Mouse (Mus musculus) mouse embryonic stem cell (cell line): ENCODE results near the gene Cep57l1.

Experiments used
- in situ Hi-C, 2 experiments: fragments of 300-500 bp; cut with MboI; formaldehyde crosslinking; loops; 1 replicate in 1 of 2; 3 replicates in 1 of 2; pipeline ENCODE4 v1.14.3; 2019 to 2020; ENCODE audit warnings: low sequenced_read_pairs in 2 of 2, low pct_unique_long_range_greater_than_20kb in 1 of 2, mixed read lengths in 1 of 2; ENCODE audit not compliant: unreplicated experiment in 1 of 2

Gene Cep57l1

DNA sequence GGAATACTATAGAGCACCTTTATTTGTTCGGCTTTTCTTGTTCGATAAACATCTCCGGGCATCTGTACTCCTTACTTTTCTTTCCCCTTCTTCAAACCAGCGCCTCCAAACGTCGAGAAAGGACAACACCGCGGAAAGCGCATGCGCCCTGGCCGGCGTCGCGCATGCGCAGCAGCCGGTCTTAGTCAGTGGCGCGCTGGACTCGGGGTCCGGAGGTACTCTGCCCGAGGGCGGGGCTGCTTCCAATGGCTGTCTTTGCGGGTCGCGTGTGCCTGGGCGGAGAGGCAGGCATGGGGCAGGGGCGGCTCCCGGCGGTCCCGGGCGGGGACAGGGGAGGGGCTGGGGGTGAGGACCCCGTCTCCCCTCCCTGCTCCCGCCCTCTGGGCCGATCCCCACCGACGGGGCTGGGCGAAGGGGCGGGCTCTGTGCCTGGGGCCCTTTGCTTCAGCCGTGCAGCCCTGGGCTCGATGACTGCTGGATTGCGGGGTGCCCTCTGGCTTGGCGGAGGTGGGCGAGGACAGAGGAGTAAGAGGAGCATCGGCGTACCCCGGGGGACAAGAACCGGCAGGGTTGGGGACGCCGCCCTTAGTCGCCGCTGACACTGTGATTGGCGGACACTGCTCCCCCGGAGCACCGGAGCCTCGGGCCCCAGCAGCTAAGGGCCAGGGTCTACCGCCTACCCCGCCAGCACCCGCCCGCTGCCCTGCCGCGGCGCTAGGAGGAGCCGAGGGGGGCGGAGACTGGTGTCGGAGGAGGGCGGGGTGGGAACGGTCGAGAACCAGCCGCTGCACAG, at the start of gene Cep57l1, which contains the start of gene Sesn1:
Gene Cep57l1, minus strand, starts transcription at position 101 of the 793 bp plus-strand sequence.
Gene Sesn1, plus strand, starts transcription at position 165 of the 793 bp plus-strand sequence.
- in situ Hi-C loops: loop anchor here in 1 of 2 experiments (5.0 to 25.0 kb wide), 2 partner anchors 43 to 477 kb away; partner anchors contain the start of gene Foxo3

DNA sequence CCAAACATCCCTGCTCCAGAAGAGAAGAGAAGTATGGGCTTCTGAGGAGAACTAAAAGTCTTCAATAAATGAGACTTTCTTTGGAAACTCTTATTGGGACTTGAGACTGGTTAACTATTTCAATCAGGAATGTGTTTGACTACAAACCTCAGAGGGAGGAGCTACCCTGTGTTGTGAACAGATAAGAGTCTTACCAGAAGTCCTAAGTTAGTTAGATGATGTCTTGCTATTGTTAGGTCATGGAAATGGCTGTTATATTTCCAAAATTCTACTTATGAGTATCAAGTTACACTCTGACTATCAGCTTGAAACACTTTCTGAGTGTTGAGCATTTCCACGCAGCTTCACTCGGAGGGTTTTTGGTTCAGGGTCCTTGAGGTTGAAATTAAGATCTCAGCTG, 39.0 kb upstream of the Cep57l1 start:
- in situ Hi-C loops: no loop called here

DNA sequence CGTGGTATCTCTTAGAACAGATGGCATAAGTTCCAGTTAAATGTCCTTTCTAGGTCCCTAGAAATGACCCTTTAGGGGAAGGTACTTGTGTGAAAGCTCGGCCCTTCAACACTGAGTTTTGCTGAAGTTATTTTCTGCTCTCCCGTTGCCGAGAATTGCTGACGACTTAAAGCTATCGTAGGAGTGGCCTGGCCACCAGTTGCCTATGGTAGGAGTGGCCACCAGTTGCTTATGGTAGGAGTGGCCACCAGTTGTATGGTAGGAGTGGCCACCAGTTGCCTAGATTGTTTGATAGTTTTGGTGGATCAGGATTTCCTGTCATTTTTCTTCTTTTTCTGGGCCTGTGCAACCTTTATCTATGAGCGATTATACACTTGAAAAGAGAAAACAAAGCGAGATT, 38.1 kb upstream of the Cep57l1 start:
- in situ Hi-C loops: no loop called here

DNA sequence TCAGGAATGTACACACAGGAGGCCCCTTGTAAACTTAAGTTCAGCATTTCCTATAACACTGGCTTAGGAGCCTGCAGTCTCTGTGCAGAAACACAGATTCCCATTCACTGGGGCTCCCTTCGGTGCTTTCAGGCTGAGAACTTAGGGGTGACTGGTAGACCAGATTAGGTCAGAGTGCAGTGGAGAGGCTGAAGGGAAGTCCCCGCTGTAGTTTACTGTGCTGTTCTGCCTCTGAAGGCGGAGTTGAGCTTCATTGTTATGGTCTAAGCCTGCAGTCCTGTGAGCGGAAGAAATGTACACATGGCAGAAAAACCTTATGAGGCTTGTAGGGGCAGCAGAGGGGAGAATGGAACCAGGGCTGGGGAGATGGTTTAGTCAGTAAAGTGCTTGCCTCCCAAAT, 29.2 kb upstream of the Cep57l1 start:
- in situ Hi-C loops: loop anchor here (10.0 kb wide), 2 partner anchors 116 to 456 kb away; no protein-coding TSS in a partner anchor

DNA sequence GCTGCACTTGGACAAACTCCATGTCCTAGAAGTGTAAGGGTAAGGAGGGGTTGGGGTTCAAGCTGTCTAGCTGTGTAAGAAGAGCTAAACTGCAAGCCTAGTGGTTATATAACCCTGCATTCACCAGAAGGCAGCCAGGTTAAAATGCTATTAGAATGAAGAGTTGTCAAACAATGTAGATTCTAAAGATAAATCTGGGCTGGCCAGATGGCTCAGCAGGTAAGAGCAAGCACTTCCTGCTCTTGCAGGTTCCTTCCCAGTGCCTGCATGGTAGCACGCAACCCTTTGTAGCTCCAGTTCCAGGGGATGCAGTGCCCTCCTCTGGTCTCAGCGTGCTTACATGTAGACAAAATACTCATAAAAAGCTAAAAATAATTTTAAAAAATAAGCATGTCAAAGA, 24.5 kb upstream of the Cep57l1 start:
- in situ Hi-C loops: loop anchor here (10.0 kb wide), 2 partner anchors 121 to 461 kb away; no protein-coding TSS in a partner anchor

DNA sequence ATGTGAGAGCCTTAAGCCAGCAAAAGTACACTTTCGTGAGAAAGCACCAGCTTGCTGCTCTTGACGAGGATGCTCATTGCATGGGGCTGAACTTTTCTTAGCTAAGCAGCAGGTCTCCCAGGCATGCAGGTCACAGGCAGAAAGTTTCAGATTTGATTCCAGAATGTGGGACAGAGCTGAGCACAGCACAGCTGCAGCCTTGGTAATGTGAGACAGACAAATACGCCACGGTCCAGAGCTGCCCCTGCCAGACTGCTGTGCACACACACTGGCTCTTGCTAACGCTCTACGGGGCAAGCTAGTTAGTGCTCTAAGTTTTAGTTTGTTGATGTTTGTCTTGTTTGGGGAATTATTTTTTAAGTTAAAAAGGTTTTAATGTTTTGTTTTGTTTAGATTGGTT, 22.5 kb upstream of the Cep57l1 start:
- in situ Hi-C loops: loop anchor here (10.0 kb wide), 2 partner anchors 123 to 463 kb away; no protein-coding TSS in a partner anchor

DNA sequence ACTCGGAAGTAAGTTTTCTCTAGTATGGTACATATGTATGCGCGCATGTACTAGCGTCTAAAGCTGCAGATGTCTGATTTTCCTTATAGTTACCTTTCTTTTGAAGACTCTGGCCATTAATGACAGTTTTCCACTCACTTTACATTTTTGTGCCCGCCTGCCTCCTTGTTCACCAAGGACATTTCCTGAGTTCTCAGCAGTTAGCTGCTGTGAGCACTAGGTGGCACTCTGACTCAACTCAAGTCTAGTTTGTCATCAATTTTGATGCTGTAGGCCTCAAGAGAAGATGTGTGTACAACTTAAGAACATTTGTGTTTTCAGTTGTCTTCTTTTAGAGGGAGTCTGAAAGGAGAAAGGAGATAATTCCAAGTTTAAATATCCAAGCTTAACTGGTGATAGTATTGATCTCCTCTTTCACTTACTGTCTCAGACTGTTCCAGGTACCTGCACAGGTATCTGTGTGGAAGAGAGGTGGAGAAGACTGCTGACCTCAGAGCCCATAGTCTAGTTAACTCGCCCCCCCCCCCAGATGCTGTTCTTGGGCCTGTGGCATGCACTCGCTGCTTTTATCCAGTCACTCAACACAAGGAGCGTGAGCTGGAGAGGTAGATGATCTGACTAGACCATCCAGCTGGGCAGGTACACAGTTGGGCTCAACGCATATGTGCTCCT, 21.3 kb upstream of the Cep57l1 start:
- in situ Hi-C loops: loop anchor here (10.0 kb wide), 2 partner anchors 124 to 464 kb away; no protein-coding TSS in a partner anchor

DNA sequence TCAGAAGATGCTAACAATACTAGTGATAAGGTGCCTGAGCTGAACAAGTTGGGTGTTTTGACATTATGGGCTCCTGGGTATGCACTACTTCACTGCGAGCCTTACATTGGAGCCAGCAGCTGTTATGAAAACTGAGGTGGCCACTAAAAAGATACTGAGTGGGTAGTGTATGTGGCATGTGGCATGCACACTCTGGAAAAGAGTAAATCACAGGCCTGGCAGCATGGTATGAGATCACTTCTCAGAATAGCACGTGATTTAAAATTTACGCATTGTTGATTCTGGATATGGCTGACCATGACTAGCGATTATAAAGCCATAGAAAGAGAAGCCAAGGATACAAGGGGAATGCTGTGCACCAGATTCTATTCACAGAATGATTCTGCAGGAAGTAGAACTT, 20.8 kb upstream of the Cep57l1 start:
- in situ Hi-C loops: loop anchor here (10.0 kb wide), 2 partner anchors 124 to 464 kb away; no protein-coding TSS in a partner anchor

DNA sequence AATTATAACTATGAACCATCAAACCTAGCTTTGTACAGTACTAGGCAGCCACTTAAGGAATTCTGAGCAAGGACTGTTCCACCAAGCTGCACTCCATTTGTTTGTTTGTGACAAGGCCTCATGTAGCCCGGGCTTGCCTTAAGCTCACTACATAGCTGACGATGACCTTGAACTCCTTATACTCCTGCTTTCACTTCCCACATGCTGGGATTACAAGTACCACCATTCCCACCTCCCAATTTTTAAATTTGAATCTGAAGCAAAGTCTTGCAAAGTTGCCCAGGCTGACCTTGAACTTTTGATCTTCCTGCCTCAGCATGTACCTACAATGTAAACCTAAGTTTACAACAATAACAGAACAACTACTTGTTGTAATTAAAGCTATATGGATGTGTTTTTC, 20.3 kb upstream of the Cep57l1 start:
- in situ Hi-C loops: loop anchor here (10.0 kb wide), 2 partner anchors 125 to 465 kb away; no protein-coding TSS in a partner anchor

DNA sequence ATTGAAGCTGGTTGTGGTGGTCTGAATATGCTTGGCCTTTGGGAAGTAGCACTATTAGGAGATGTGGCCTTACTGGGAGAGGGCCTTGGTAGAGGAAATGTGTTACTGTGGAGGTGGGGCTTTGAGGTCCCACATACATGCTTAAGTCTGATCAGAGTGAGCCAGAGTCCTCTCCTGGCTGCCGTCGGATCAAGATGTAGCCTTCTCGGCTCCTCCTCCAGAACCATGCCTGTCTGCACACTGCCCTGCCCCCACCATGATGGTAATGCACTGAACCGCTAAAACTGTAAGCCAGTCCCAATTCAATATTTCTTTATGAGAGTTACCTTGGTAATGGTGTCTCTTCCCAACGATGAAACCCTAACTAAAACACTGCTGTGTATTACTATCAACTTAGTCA, 19.5 kb upstream of the Cep57l1 start:
- in situ Hi-C loops: no loop called here

DNA sequence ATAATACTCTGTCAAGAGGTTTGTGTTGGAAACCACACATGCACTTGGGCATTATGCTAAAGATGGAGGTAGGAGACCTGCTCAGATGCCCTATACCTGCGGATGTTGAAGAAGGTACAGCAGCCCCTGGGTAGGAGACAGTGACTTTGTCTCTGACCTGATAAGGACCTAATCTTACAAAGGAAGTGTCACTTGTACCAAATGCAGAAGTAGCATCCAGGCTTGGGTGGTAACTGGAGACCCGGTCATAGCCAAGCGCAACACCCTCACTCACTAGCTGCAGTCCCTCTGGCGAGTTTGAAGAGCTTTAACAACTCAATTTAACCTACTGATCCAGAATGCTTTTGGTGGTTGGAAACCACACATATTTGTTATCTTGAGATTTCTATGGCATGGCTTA, 18.1 kb upstream of the Cep57l1 start:
- in situ Hi-C loops: no loop called here

DNA sequence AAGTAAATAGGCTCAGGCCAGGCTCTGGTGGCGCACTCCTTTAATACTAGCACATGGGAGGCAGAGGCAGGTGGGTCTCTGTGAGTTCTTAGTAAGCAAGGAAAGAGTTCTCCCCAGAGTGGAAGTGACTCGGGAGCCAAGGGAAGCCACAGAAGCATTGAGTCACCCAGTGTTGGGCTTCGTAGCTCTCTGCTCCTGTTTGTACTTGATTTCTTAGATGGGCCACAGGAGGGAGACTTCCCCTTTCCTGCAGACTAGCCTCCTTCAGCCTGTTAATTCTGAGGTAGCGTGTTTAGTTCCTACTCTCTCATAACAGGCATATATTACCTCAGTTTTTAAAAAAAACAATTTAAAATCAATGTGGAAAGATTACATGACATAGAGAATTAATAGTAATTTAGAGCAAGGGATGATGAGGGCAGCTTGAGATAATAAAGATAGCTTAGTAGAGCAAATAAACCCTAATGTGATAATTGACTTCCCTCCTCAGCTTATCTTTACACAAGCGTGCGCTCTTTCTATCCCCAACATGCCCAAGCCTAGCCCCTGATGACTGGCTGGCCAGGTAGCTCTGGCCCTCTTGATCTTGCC, 16.9 kb upstream of the Cep57l1 start:
- in situ Hi-C loops: no loop called here

DNA sequence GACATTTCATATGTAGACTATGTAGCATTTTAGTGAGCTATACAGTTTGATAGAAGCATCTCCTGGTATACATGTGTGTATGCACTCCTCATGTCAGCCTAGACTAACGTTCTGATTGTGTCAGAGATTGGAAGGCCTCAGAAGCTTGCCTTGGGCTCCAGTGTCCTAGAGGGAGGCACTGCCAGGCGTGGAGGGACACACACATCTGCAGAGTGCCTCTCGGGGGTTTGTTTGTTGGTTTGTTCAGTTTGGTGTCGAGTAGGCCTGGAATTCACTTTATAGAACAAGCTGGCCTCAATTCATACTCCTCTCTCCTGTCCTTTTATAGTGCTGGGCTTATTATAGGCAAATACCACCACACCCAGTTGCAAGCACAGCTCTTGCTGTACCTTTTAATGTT, 16.3 kb upstream of the Cep57l1 start:
- in situ Hi-C loops: no loop called here

DNA sequence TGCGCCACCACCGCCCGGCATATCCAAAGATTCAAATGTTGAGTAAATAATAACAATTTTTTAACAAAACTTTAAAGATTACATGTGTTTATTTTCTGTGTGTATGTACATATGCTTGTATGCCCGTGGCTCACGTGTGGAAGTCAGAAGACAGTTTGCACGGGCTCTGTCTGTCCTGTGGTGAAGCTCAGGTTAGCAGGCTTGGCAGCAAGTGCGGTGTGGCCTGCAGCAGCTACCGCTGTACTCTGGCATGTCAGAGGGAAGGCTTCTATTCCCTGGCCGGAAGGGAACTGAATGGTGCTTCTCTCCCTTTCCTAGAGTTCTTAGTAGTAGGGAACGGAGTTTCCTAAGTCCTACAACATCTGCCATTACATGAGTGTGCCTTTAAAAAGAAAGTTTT, 15.4 kb upstream of the Cep57l1 start:
- in situ Hi-C loops: no loop called here

DNA sequence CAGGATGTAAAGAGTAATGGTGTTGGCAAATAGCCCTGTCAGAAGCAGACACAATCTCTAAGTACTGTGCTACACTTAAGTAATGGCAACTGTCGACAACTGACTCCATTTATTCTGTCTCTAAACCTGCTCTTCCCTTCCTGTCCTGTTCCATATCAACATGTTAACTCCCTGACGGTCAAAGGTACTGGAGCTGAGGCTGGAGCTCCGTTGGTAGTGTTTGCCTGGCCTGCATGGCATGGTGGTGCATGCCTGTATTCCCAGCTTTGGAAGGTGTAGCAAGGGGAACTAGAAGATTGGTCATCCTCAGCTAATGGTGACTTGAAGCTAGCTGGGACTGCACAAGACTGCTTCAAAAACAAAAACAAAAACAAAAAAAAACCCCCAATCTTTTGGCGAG, 14.2 kb upstream of the Cep57l1 start:
- in situ Hi-C loops: loop anchor here in 1 of 2 experiments (25.0 kb wide), 1 partner anchor 463 kb away; the partner anchor contains the start of gene Foxo3

DNA sequence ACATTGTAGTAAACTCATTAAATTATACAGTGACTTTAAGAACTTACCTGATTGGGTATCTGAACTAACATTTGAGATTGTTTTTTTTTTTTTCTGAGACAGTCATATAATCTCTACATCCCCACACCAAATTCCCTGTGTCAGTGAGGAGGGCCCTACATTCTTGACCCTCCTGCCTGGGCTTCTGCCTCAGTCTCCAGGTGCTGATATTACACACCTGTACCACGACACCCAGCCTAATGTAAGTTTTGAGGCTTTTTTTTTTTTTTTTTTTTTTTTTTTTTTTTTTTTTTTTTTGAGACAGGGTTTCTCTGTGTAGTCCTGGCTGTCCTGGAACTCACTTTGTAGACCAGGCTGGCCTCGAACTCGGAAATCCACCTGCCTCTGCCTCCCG, 13.6 kb upstream of the Cep57l1 start:
- in situ Hi-C loops: loop anchor here in 1 of 2 experiments (25.0 kb wide), 1 partner anchor 464 kb away; the partner anchor contains the start of gene Foxo3

DNA sequence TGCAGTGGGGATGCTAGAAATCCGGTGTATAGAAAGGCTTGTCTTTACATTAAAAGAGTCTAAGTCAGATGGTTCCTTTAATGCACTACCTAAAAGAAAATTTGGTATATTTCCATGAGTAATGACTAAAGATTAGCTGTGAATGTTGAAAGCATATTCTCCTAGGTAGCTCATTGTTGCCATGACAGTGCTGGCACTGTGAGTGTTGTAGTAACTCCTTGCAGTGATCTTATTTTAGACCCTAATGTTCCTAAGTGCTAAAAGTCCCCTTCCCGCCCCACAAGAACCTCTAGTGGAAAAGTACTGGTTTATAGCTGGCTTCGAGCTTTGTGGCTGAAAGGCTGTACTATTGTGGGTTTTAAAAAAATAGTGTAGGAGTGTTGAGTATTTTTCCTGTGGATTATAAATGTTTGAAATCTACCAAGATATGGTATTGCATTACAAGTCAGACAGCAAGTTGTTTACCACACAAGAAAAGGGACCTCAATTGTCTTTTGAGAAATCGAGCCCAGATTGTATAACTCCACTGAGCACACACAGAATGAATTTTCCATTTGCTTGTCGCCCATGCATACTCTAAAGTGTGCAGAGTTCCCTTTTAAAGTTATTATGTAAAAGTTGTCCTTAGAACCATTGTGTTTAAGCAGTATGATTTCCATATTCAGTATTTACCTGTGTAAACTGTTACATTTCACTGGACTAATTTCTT, 13.1 kb upstream of the Cep57l1 start:
- in situ Hi-C loops: loop anchor here in 1 of 2 experiments (25.0 kb wide), 1 partner anchor 465 kb away; the partner anchor contains the start of gene Foxo3

DNA sequence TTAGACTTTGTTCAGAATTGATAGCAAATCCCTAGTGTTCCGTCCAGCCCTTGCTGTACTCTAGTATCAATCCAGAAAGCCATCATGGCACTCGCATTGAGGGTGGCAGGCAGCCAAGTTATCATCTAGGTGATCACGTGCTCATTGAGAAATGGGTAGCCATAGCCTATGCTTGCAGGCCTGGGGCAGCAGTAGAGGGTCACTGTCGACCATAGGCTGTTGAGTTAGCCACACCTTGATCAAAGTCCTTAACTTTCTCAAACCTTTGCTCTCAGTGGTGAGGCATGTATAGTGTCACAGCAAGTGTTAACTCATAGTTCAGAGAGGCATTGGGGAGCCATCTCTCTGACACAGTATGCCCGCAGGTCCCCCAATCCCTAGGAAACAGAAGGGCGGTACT, 11.5 kb upstream of the Cep57l1 start:
- in situ Hi-C loops: loop anchor here in 1 of 2 experiments (25.0 kb wide), 1 partner anchor 466 kb away; the partner anchor contains the start of gene Foxo3
